Mouse (Mus musculus): ENCODE data around the gene Cdk14. TPM values are rescaled to one million over a fixed set of nuclear protein-coding genes. Genes with fewer than 3 reads are reported as not detected.

The Cdk14 gene
- polyA plus RNA-seq, 1 experiment, result 3.1 TPM

DNA sequence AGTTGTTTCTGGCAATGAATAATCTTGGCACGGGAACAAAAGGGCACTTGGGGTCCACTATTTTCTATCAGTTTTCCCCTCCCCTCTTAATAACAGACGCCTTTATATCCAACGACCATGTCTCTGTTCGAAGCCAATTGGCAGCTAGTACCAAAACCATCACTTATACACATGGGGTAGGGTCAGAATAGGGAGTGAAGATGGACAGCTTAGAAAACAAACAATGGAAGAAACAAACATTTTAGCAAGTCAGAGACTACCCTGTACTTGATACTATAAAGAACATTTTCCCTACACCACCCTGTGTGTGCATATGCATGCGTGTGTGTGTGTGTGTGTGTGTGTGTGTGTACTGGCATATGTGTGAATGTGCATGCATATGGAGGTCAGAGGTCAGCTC lies 386.7 kb downstream of the Cdk14 start:
- Histone ChIP-seq H3K4me1 (ENCODE audit: control insufficient read depth, insufficient read depth, low read length) (no peaks in the 10 kb centered on the region), H3K27ac (ENCODE audit: control insufficient read depth, insufficient read depth, low read depth, low read length) (no peak overlapping the region), H3K27me3 (ENCODE audit: control insufficient read depth, insufficient read depth, low read length) (no peaks in the 10 kb centered on the region), H3K4me3 (ENCODE audit: control insufficient read depth, low read depth, low read length) (no peak overlapping the region), H3K36me3 (ENCODE audit: control insufficient read depth, insufficient read depth, low read length) (no peaks in the 10 kb centered on the region)
- TF ChIP-seq POLR2A (IDR thresholded peaks at IDR 0.05; ENCODE audit: control insufficient read depth, low read depth, low read length) (no peak), CTCF (IDR thresholded peaks at IDR 0.05; ENCODE audit: control insufficient read depth, insufficient read depth, insufficient replicate concordance, low read depth, low read length) (no peak)

DNA sequence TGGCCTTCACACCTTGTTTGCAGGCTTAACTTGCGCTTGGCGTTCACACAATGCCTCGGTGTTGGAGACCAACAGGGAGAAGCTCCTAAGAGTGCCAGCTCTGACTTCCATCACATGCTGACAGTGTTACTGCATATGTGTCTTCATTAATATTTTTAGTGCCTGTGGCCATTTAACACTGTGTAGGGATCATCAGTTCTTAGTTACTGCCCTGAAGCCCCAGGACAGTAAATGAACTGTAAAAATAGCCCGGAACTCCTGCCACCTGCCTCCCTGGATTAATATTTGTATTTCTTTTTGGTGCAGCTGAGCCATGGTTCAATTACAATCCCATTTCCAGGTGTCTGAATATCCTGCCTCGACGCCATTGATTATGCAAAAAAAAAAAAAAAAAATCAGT lies 387.3 kb downstream of the Cdk14 start:
- Histone ChIP-seq H3K36me3 (ENCODE audit: control insufficient read depth, insufficient read depth, low read length) (no peaks in the 10 kb centered on the region), H3K4me3 (ENCODE audit: control insufficient read depth, low read depth, low read length) (no peak overlapping the region), H3K4me1 (ENCODE audit: control insufficient read depth, insufficient read depth, low read length) (no peaks in the 10 kb centered on the region), H3K27me3 (ENCODE audit: control insufficient read depth, insufficient read depth, low read length) (no peaks in the 10 kb centered on the region), H3K27ac (ENCODE audit: control insufficient read depth, insufficient read depth, low read depth, low read length) (no peak overlapping the region)
- no peak for TF ChIP-seq CTCF (IDR thresholded peaks at IDR 0.05; ENCODE audit: control insufficient read depth, insufficient read depth, insufficient replicate concordance, low read depth, low read length)
- TF ChIP-seq POLR2A (IDR thresholded peaks at IDR 0.05; ENCODE audit: control insufficient read depth, low read depth, low read length), result no peak

DNA sequence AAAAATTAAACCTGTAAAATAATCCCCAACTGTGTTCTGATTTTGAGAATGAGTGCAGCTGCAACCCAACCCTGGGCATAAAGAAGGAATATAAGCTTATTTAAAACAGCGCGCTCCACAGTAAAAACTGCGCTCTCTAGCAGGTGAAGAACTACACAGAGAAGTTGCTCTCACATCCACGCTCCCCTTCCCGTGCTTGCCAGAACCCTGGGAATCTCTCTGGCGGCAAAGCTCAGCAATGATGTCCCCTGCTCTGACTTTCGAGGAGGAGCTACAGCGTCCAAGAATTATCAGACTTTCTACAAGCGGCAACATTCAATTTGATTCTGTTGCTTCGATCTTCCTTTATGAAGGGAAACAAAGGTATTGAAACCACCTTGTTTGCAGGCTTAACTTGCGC lies 387.7 kb downstream of the Cdk14 start:
- H3K27me3 ChIP-seq (ENCODE audit: control insufficient read depth, insufficient read depth, low read length), result no peaks in the 10 kb centered on the region
- no peaks in the 10 kb centered on the region for H3K36me3 ChIP-seq (ENCODE audit: control insufficient read depth, insufficient read depth, low read length)
- H3K4me1 ChIP-seq (ENCODE audit: control insufficient read depth, insufficient read depth, low read length), result no peaks in the 10 kb centered on the region
- no peak overlapping the region for H3K27ac ChIP-seq (ENCODE audit: control insufficient read depth, insufficient read depth, low read depth, low read length)
- no peak overlapping the region for H3K4me3 ChIP-seq (ENCODE audit: control insufficient read depth, low read depth, low read length)
- TF ChIP-seq CTCF (IDR thresholded peaks at IDR 0.05; ENCODE audit: control insufficient read depth, insufficient read depth, insufficient replicate concordance, low read depth, low read length) (no peak), POLR2A (IDR thresholded peaks at IDR 0.05; ENCODE audit: control insufficient read depth, low read depth, low read length) (no peak)

DNA sequence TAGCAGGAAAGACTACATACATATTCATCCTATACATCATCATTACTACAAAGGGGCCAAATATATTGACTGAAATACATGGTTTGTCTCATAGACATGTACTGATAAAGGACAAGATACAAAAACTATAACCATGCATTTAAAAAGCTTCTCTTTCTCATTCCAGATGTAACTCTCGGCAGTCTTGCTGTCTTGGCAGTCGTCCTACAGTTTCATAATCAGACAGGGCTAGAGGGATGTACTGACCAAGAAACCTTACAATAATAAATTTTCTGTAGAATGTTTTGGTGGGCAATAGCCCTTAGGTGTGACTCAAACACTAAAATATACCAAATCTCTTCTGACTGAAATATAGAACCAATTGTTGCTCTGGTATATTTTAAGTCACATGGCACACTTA lies 389.7 kb downstream of the Cdk14 start:
- no peaks in the 10 kb centered on the region for H3K27me3 ChIP-seq (ENCODE audit: control insufficient read depth, insufficient read depth, low read length)
- no peaks in the 10 kb centered on the region for H3K4me1 ChIP-seq (ENCODE audit: control insufficient read depth, insufficient read depth, low read length)
- no peak overlapping the region for H3K27ac ChIP-seq (ENCODE audit: control insufficient read depth, insufficient read depth, low read depth, low read length)
- H3K36me3 ChIP-seq (ENCODE audit: control insufficient read depth, insufficient read depth, low read length), result no peaks in the 10 kb centered on the region
- TF ChIP-seq CTCF (IDR thresholded peaks at IDR 0.05; ENCODE audit: control insufficient read depth, insufficient read depth, insufficient replicate concordance, low read depth, low read length), result no peak
- TF ChIP-seq POLR2A (IDR thresholded peaks at IDR 0.05; ENCODE audit: control insufficient read depth, low read depth, low read length), result no peak
- no peak overlapping the region for H3K4me3 ChIP-seq (ENCODE audit: control insufficient read depth, low read depth, low read length)

DNA sequence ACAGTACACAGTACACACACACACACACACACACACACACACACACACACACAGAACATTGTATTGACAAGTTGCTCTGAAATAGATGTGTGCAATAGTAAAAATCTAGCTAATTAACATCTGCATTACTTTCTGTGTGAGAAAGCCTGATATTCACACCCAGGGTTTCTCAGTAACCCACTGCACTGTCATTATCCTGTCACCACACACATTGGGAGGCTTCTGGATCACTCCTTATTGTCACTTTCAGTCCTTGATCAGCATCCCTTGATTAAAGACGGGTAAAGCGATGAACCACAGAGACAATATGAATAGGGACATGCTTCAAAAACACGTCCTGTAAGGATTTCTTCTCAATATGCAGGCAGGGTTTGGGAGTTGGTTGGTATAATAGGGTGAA lies 401.2 kb downstream of the Cdk14 start:
- H3K36me3 ChIP-seq (ENCODE audit: control insufficient read depth, insufficient read depth, low read length), result no peaks in the 10 kb centered on the region
- H3K4me3 ChIP-seq (ENCODE audit: control insufficient read depth, low read depth, low read length), result no peak overlapping the region
- no peak overlapping the region for H3K27ac ChIP-seq (ENCODE audit: control insufficient read depth, insufficient read depth, low read depth, low read length)
- no peaks in the 10 kb centered on the region for H3K4me1 ChIP-seq (ENCODE audit: control insufficient read depth, insufficient read depth, low read length)
- H3K27me3 ChIP-seq (ENCODE audit: control insufficient read depth, insufficient read depth, low read length), result no peaks in the 10 kb centered on the region
- TF ChIP-seq POLR2A (IDR thresholded peaks at IDR 0.05; ENCODE audit: control insufficient read depth, low read depth, low read length) (no peak), CTCF (IDR thresholded peaks at IDR 0.05; ENCODE audit: control insufficient read depth, insufficient read depth, insufficient replicate concordance, low read depth, low read length) (no peak)

DNA sequence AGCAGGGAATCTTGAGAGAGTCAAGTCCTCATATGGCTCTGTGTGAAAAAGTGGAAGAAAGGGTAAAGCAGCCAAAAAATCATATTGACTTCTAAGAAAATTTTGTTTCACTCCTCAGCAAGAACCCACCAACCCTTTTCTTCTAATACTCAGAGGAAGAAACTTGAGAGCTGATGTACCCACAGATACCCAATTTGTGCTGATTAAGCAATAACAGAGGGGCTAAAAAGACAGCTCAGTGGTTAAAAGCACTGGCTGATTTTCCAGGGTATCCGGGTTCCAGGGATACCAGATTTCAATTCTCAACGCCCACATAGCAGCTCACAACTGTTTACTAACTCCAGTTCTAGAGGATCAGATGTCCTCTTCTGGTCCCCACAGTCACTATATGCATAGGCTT lies 401.9 kb downstream of the Cdk14 start:
- no peak overlapping the region for H3K4me3 ChIP-seq (ENCODE audit: control insufficient read depth, low read depth, low read length)
- no peak overlapping the region for H3K27ac ChIP-seq (ENCODE audit: control insufficient read depth, insufficient read depth, low read depth, low read length)
- TF ChIP-seq CTCF (IDR thresholded peaks at IDR 0.05; ENCODE audit: control insufficient read depth, insufficient read depth, insufficient replicate concordance, low read depth, low read length) (no peak), POLR2A (IDR thresholded peaks at IDR 0.05; ENCODE audit: control insufficient read depth, low read depth, low read length) (no peak)
- no peaks in the 10 kb centered on the region for H3K36me3 ChIP-seq (ENCODE audit: control insufficient read depth, insufficient read depth, low read length)
- H3K27me3 ChIP-seq (ENCODE audit: control insufficient read depth, insufficient read depth, low read length), result no peaks in the 10 kb centered on the region
- H3K4me1 ChIP-seq (ENCODE audit: control insufficient read depth, insufficient read depth, low read length), result no peaks in the 10 kb centered on the region

DNA sequence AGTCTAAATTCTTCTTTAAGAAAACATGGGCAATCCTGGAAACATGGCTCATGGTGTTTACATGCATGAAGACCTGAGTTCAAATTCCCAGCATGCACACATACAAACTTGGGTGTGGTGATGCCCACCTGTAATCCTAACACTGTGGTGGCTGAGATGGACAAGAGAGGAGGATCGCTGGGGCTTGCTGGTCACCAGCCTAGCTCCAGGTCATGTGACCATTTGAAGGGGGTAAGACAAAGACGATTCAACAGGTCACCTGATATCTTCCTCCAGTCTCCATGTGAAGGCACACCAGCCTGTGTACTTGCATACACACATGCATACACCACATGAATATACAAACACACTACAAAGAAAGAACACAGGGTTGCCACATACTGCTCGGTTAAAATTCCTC lies 406.3 kb downstream of the Cdk14 start:
- TF ChIP-seq POLR2A (IDR thresholded peaks at IDR 0.05; ENCODE audit: control insufficient read depth, low read depth, low read length), result no peak
- TF ChIP-seq CTCF (IDR thresholded peaks at IDR 0.05; ENCODE audit: control insufficient read depth, insufficient read depth, insufficient replicate concordance, low read depth, low read length), result no peak
- Histone ChIP-seq H3K27ac (ENCODE audit: control insufficient read depth, insufficient read depth, low read depth, low read length) (no peak overlapping the region), H3K4me1 (ENCODE audit: control insufficient read depth, insufficient read depth, low read length) (no peaks in the 10 kb centered on the region), H3K27me3 (ENCODE audit: control insufficient read depth, insufficient read depth, low read length) (no peaks in the 10 kb centered on the region), H3K36me3 (ENCODE audit: control insufficient read depth, insufficient read depth, low read length) (no peaks in the 10 kb centered on the region), H3K4me3 (ENCODE audit: control insufficient read depth, low read depth, low read length) (no peak overlapping the region)

Data from testis, adult 2 months (tissue).